Mouse (Mus musculus) Patski (cell line): ENCODE measurements around the gene Hsd17b2. TPM values are rescaled to one million over a fixed set of nuclear protein-coding genes. Genes with fewer than 3 reads are reported as not detected.

ENCODE experiments used
- ATAC-seq: fragments of 100-300 bp; one replicate; pipeline ENCODE4 v1.8.0; 2021
- CTCF ChIA-PET: fragments of 350-600 bp; sonication (Branson Sonifier 250); formaldehyde crosslinking; loops from one replicate; lab custom pipeline; 2022; ENCODE audit warnings: inconsistent platforms; lab: Charles Lee
- POLR2A ChIA-PET: fragments of 350-600 bp; sonication (Branson Sonifier 250); formaldehyde crosslinking; loops from one replicate; lab custom pipeline; 2022; ENCODE audit warnings: antibody characterized with exemption, inconsistent platforms; lab: Charles Lee
- DNase-seq: peaks from one replicate; pipeline ENCODE4 v3.0.0-alpha.2; 2011; ENCODE audit warnings: low read depth, low spot score
- H3K27me3 ChIP-seq: fragments of 371-371 bp; one replicate; pipeline ENCODE4 v1.5.1; 2021
- CTCF ChIP-seq: fragments of 100-300 bp; IDR thresholded peaks from one replicate; pipeline ENCODE4 v1.5.1; 2021
- in situ Hi-C: fragments of 300-500 bp; cut with MboI; formaldehyde crosslinking; loops from 3 replicates; pipeline ENCODE4 v1.11.1; 2018; ENCODE audit warnings: low pct_unique_long_range_greater_than_20kb, mixed read lengths
- polyA plus RNA-seq: library from polyadenylated mRNA; unstranded; gene quantifications from one replicate; pipeline ENCODE4 v1.2.3, GENCODE M21; 2021

Hsd17b2 gene
- polyA plus RNA-seq, 1 experiment from 2014 or later, result 3.2 TPM

GRCm38 (mm10) chr8:117678650-117679049 lies 23.1 kb upstream of the Hsd17b2 start:
- ATAC-seq, result no peak
- TF ChIP-seq CTCF, result no peak
- peaks cover 13% of the 10 kb centered on the region for H3K27me3 ChIP-seq
- POLR2A ChIA-PET, result no interaction called here
- CTCF ChIA-PET, result interaction anchor here (1.1 kb wide), 1 partner anchor 171 kb away, joined by 3 read pairs; no protein-coding TSS in a partner anchor
- no peak for DNase-seq
- in situ Hi-C loops, result no loop called here

- in situ Hi-C loops, result no loop called here
- H3K27me3 ChIP-seq, result peaks cover 21% of the 10 kb centered on the region
- ATAC-seq (no peak), DNase-seq (no peak)
- TF ChIP-seq CTCF, result no peak
- POLR2A ChIA-PET, result no interaction called here
- CTCF ChIA-PET, result no interaction called here
These were observed 17.7 kb upstream of the Hsd17b2 start for GRCm38 (mm10) chr8:117683925-117684472.

GRCm38 (mm10) chr8:117684504-117684903 lies 17.2 kb upstream of the Hsd17b2 start:
- no peak for ATAC-seq
- ChIA-PET CTCF (no interaction called here), POLR2A (no interaction called here)
- no peak for DNase-seq
- H3K27me3 ChIP-seq, result peaks cover 21% of the 10 kb centered on the region
- in situ Hi-C loops, result no loop called here
- no peak for TF ChIP-seq CTCF

- POLR2A ChIA-PET, result no interaction called here
- no peak for DNase-seq
- ATAC-seq, result no peak
- TF ChIP-seq CTCF, result no peak
- CTCF ChIA-PET, result no interaction called here
- peaks cover 13% of the 10 kb centered on the region for H3K27me3 ChIP-seq
- in situ Hi-C loops, result no loop called here
These were observed 13.8 kb upstream of the Hsd17b2 start for GRCm38 (mm10) chr8:117687890-117688289.

GRCm38 (mm10) chr8:117692131-117692530 lies 9.6 kb upstream of the Hsd17b2 start:
- H3K27me3 ChIP-seq, result peaks cover 20% of the 10 kb centered on the region
- ChIA-PET POLR2A (no interaction called here), CTCF (interaction anchor here (1.5 kb wide), 1 partner anchor 10 kb away, joined by 3 read pairs; no protein-coding TSS in a partner anchor)
- DNase-seq, result no peak
- no peak for ATAC-seq
- no peak for TF ChIP-seq CTCF
- in situ Hi-C loops, result no loop called here

- CTCF ChIA-PET, result interaction anchor here (0.8 kb wide), 1 partner anchor 32 kb away, joined by 3 read pairs; no protein-coding TSS in a partner anchor
- peaks cover 12% of the 10 kb centered on the region for H3K27me3 ChIP-seq
- no peak for TF ChIP-seq CTCF
- DNase-seq (no peak), ATAC-seq (no peak)
- POLR2A ChIA-PET, result no interaction called here
- in situ Hi-C loops, result loop anchor here (5.0 kb wide), 2 partner anchors 92 to 167 kb away; no protein-coding TSS in a partner anchor
These were observed 6.1 kb upstream of the Hsd17b2 start for GRCm38 (mm10) chr8:117695636-117696035.

- in situ Hi-C loops, result loop anchor here (5.0 kb wide), 2 partner anchors 90 to 165 kb away; no protein-coding TSS in a partner anchor
- ChIA-PET CTCF (interaction anchor here (1.4 kb wide), 1 partner anchor 111 kb away, joined by 3 read pairs; no protein-coding TSS in a partner anchor), POLR2A (no interaction called here)
- peak; percentile 86 for TF ChIP-seq CTCF
- ATAC-seq (peak; percentile 46), DNase-seq (no peak)
- H3K27me3 ChIP-seq, result peaks cover 7% of the 10 kb centered on the region
These were observed 4.5 kb upstream of the Hsd17b2 start for GRCm38 (mm10) chr8:117697248-117697647.

GRCm38 (mm10) chr8:117700699-117701098 lies 1.0 kb upstream of the Hsd17b2 start:
- in situ Hi-C loops, result no loop called here
- H3K27me3 ChIP-seq, result peaks cover 3% of the 10 kb centered on the region
- CTCF ChIA-PET, result interaction anchor here (1.2 to 1.4 kb wide), 4 partner anchors 13 to 72 kb away, joined by 3 to 5 read pairs (median 4); no protein-coding TSS in a partner anchor
- TF ChIP-seq CTCF, result no peak
- POLR2A ChIA-PET, result interaction anchor here (0.7 kb wide), 1 partner anchor 446 kb away, joined by 4 read pairs; no protein-coding TSS in a partner anchor
- ATAC-seq (no peak), DNase-seq (no peak)

- ATAC-seq (peak; percentile 1), DNase-seq (no peak)
- CTCF ChIA-PET, result interaction anchor here (1.2 to 1.4 kb wide), 2 partner anchors 68 to 71 kb away, joined by 3 read pairs; no protein-coding TSS in a partner anchor
- peaks cover 3% of the 10 kb centered on the region for H3K27me3 ChIP-seq
- in situ Hi-C loops, result no loop called here
- POLR2A ChIA-PET, result interaction anchor here (0.7 kb wide), 1 partner anchor 447 kb away, joined by 4 read pairs; no protein-coding TSS in a partner anchor
- TF ChIP-seq CTCF, result no peak
These were observed 458 bp upstream of the Hsd17b2 start for GRCm38 (mm10) chr8:117701246-117701645.

- no peaks in the 10 kb centered on the region for H3K27me3 ChIP-seq
- ChIA-PET POLR2A (no interaction called here), CTCF (no interaction called here)
- TF ChIP-seq CTCF, result no peak
- no peak for ATAC-seq
- DNase-seq, result no peak
- in situ Hi-C loops, result no loop called here
These were observed 997 bp downstream of the Hsd17b2 start for GRCm38 (mm10) chr8:117702701-117703100.

GRCm38 (mm10) chr8:117706141-117706540 lies 4.4 kb downstream of the Hsd17b2 start:
- TF ChIP-seq CTCF, result no peak
- CTCF ChIA-PET, result interaction anchor here (1.1 to 1.4 kb wide), 2 partner anchors 8 to 10 kb away, joined by 3 read pairs; no protein-coding TSS in a partner anchor
- in situ Hi-C loops, result no loop called here
- POLR2A ChIA-PET, result no interaction called here
- no peak for ATAC-seq
- DNase-seq, result no peak
- no peaks in the 10 kb centered on the region for H3K27me3 ChIP-seq
